In the genomic region with DNA sequence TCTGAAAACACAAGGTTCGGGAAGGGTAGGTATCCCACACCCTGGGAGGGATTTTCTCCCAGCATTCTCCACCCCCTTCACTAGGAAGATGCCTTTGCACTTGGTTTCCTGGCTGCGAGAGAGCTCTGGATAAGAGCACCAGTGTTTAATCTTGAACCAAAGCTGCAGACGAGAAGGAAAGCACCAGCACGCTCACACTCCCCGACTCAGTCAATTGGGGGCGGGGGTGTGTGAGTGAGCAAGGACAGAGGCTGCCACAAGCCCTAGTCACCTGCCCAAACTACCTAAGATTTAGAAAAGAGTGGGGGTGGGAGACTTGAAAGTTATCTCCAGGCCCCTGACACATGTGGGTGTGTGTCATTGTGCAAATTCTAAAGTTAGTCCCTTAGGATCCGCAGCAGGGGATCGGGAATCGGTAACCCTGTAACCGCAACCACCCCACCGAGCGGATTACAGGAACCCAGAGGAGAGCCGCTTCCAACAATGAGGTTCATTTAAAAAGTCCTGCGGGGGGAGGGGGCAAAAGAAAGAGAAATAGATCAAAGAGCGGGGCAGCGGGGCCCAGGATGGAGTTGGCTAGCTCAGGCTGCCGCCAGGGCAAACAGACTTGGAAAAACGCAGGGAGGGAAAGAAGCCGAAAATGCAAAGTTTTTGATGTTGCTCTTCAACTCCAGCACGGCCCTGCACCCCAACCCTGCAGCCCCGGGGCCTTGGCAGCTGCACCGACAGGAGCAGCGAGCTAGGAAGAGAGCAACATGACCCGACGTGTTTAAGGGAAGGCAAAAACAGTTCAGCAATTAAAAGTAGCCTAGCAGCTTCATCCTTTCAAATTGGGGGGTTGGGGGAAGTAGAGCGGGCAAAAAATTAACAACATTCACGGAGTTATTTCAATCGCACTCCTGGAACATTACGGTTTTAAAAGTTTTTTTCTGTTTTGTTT, we compare ENCODE assay signal across 8 mouse cellular contexts. TPM values are rescaled to one million over a fixed set of nuclear protein-coding genes. Genes with fewer than 3 reads are reported as not detected.
DNase-seq lines count a peak whose midpoint lies in the region; ATAC-seq and TF ChIP-seq lines count a peak whose summit lies in the region.

No protein-coding gene starts in this region.

- WGBS in embryonic facial prominence, embryonic 11.5 days: 0% methylated on average over 29 of the region's 29 CpGs
- under 1% methylated on average over 29 of the region's 29 CpGs for WGBS in limb, embryonic 10.5 days
- WGBS in midbrain, embryonic 13.5 days: under 1% methylated on average over 29 of the region's 29 CpGs

- H3K4me1 ChIP-seq in embryonic facial prominence, embryonic 11.5 days (ENCODE audit: control insufficient read depth, insufficient read depth, low read length): 0 out of 2 replicates have a peak, but pooled peaks cover 3% of the 10 kb centered on the region
- H3K4me1 ChIP-seq in limb, embryonic 10.5 days: peaks cover 45% of the 10 kb centered on the region
- peaks cover 55% of the 10 kb centered on the region for H3K4me1 ChIP-seq in midbrain, embryonic 13.5 days (replicated peaks)

- H3K27ac ChIP-seq in left cerebral cortex, adult 2 months: peak overlapping the region; percentile 88
- peak overlapping the region; percentile 85 for H3K27ac ChIP-seq in embryonic facial prominence, embryonic 11.5 days (replicated peaks; ENCODE audit: low read depth, low read length)
- peak overlapping the region; percentile 99 for H3K27ac ChIP-seq in limb, embryonic 10.5 days
- H3K27ac ChIP-seq in midbrain, embryonic 13.5 days: peak overlapping the region; percentile 83

- peak overlapping the region; percentile 96 for H3K4me2 ChIP-seq in embryonic facial prominence, embryonic 11.5 days (ENCODE audit: low read depth, low read length)
- H3K4me2 ChIP-seq in midbrain, embryonic 13.5 days (replicated peaks): peak overlapping the region; percentile 94

- ATAC-seq in embryonic facial prominence, embryonic 11.5 days (replicated peaks; ENCODE audit: insufficient number of reproducible peaks, low FRiP score, low TSS enrichment, low read depth): no peak
- no peak for ATAC-seq in midbrain, embryonic 13.5 days

- no peaks in the 10 kb centered on the region for H3K27me3 ChIP-seq in embryonic facial prominence, embryonic 11.5 days (ENCODE audit: control insufficient read depth, insufficient read depth, low read length)
- no peaks in the 10 kb centered on the region for H3K27me3 ChIP-seq in limb, embryonic 10.5 days (ENCODE audit: low read depth, poor library complexity, severe bottlenecking)
- H3K27me3 ChIP-seq in midbrain, embryonic 13.5 days: peaks cover 29% of the 10 kb centered on the region

- TF ChIP-seq CTCF in left cerebral cortex, adult 2 months (IDR thresholded peaks at IDR 0.05): no peak

- peak overlapping the region; percentile 57 for H3K4me3 ChIP-seq in left cerebral cortex, adult 2 months
- H3K4me3 ChIP-seq in embryonic facial prominence, embryonic 11.5 days (ENCODE audit: low read depth, low read length): peak overlapping the region; percentile 71
- peak overlapping the region; percentile 84 for H3K4me3 ChIP-seq in limb, embryonic 10.5 days
- H3K4me3 ChIP-seq in midbrain, embryonic 13.5 days (replicated peaks): peak overlapping the region; percentile 70

- H3K36me3 ChIP-seq in embryonic facial prominence, embryonic 11.5 days (replicated peaks; ENCODE audit: control insufficient read depth, insufficient read depth, low read depth, low read length): peaks cover 12% of the 10 kb centered on the region
- H3K36me3 ChIP-seq in limb, embryonic 10.5 days: peaks cover 41% of the 10 kb centered on the region
- H3K36me3 ChIP-seq in midbrain, embryonic 13.5 days: no peaks in the 10 kb centered on the region

- intact Hi-C loops in left cerebral cortex, adult 2 months (cut with DNase I): loop anchor here (5.0 to 10.0 kb wide), 3 partner anchors 147 to 377 kb away; no protein-coding TSS in a partner anchor
- intact Hi-C loops in heart, postnatal 10 days (cut with DNase I): loop anchor here (2.0 to 5.0 kb wide), 6 partner anchors 109 to 319 kb away; no protein-coding TSS in a partner anchor

- no peaks in the 10 kb centered on the region for H3K9me3 ChIP-seq in embryonic facial prominence, embryonic 11.5 days (replicated peaks; ENCODE audit: control insufficient read depth, low read length)
- no peaks in the 10 kb centered on the region for H3K9me3 ChIP-seq in limb, embryonic 10.5 days (replicated peaks)
- no peaks in the 10 kb centered on the region for H3K9me3 ChIP-seq in midbrain, embryonic 13.5 days

- peak overlapping the region; percentile 98 for H3K9ac ChIP-seq in embryonic facial prominence, embryonic 11.5 days (replicated peaks; ENCODE audit: low read length)
- peak overlapping the region; percentile 87 for H3K9ac ChIP-seq in midbrain, embryonic 13.5 days (replicated peaks)

- no peak for DNase-seq in left cerebral cortex, adult 2 months (ENCODE audit: extremely low spot score in 1 of 2, low spot score in 2 of 2)
- DNase-seq in left cerebral cortex, adult 11 months (ENCODE audit: low spot score): no peak
- DNase-seq in embryonic facial prominence, embryonic 11.5 days (ENCODE audit: low spot score): peak; percentile 65
- peak; percentile 70 to 72 for DNase-seq in heart, postnatal 10 days
- peak; percentile 69 for DNase-seq in limb, embryonic 10.5 days (ENCODE audit: low spot score)
- DNase-seq in thymus, postnatal 36 days: peak; percentile 54 to 65
- no peak for DNase-seq in urinary bladder, postnatal 4 days (ENCODE audit: low spot score in 2 of 2)

RNA-seq across cellular contexts. Expression of a gene that starts 1.4 kb away (rescaled TPM):
- 10 to 100 TPM; 32.7 to 39.2 TPM for total RNA-seq in left cerebral cortex, adult 2 months (2021)
- 154 and 160 TPM in 2 replicates for polyA plus RNA-seq in embryonic facial prominence, embryonic 11.5 days (2014; fragmentation: Nextera tagmentation; extraction: Ambion mirVana)
- total RNA-seq in heart, postnatal 10 days (2021): 100 to 1,000 TPM; 126 to 152 TPM
- 88.4 and 96.4 TPM in 2 replicates for polyA plus RNA-seq in limb, embryonic 10.5 days (2016; fragmentation: Nextera tagmentation; extraction: Ambion mirVana)
- 51.7 and 60.1 TPM in 2 replicates for polyA plus RNA-seq in midbrain, embryonic 13.5 days (2015; fragmentation: Nextera tagmentation; extraction: Ambion mirVana)

Comparison
In these comparisons a context has a peak if more than half of its experiments do, and no peak if none do; other contexts are left out.
1. DNase-seq: peak in embryonic facial prominence, embryonic 11.5 days (single experiment), heart, postnatal 10 days (2 of 2), limb, embryonic 10.5 days (single experiment) and thymus, postnatal 36 days (2 of 2); none in left cerebral cortex, adult 2 months (0 of 2), left cerebral cortex, adult 11 months (single experiment) and urinary bladder, postnatal 4 days (0 of 2).
2. Peak in every context shown above with its lines, with median percentiles within 50 percentile points of each other: H3K27ac ChIP-seq and H3K4me3 ChIP-seq.